Mouse (Mus musculus): ENCODE data around the gene Mmaa. TPM values are rescaled to one million over a fixed set of nuclear protein-coding genes. Genes with fewer than 3 reads are reported as not detected.

The Mmaa gene
- polyA plus RNA-seq, 1 experiment from 2014 or later: 15.9 TPM

- Histone ChIP-seq H3K4me2 (replicated peaks) (no peak overlapping the region), H3K27me3 (ENCODE audit: control insufficient read depth, insufficient read depth, low read length) (no peaks in the 10 kb centered on the region), H3K9ac (no peak overlapping the region), H3K36me3 (replicated peaks; ENCODE audit: control insufficient read depth, insufficient read depth) (no peaks in the 10 kb centered on the region), H3K4me3 (replicated peaks; ENCODE audit: low read length) (no peak overlapping the region), H3K9me3 (ENCODE audit: control insufficient read depth, low read length) (no peaks in the 10 kb centered on the region), H3K27ac (peak overlapping the region; percentile 2; the same call in 1 of the 2 replicates), H3K4me1 (replicated peaks; ENCODE audit: control insufficient read depth, insufficient read depth, low read length) (no peaks in the 10 kb centered on the region)
- no peak for ATAC-seq (ENCODE audit: low FRiP score)
- DNase-seq (ENCODE audit: low spot score): peak; percentile 23
- 52% methylated on average over 5 of the region's 5 CpGs for WGBS
Observed at GRCm38 (mm10) chr8:79222106-79222751, 72.5 kb downstream of the Mmaa start.

Other genes starting within 250 kb of the Mmaa start
- gene 1700011L22Rik, start 46.4 kb downstream of the Mmaa start, polyA plus RNA-seq (2014; fragmentation: Nextera tagmentation; extraction: Ambion mirVana): not detected in 2 replicates
- 75.5 and 84.3 TPM in 2 replicates for gene Smad1, start 104.6 kb upstream of the Mmaa start, polyA plus RNA-seq (2014; fragmentation: Nextera tagmentation; extraction: Ambion mirVana)

Data from hindbrain, embryonic 14.5 days (tissue).